Mouse (Mus musculus) stomach, postnatal 0 days (tissue): ENCODE data around the gene Plk3. TPM values are rescaled to one million over a fixed set of nuclear protein-coding genes. Genes with fewer than 3 reads are reported as not detected.
"Not testable (repeated sequence)": the region's sequence is repeated elsewhere in the genome, so short reads cannot be mapped to it uniquely, and the experiment has no call there.

ENCODE experiments used
- ATAC-seq: fragments of 200-750 bp; cut with Nextera tagmentation; 2 replicates; pipeline ENCODE4 v1.8.0; 2017; ENCODE audit not compliant: low FRiP score, low TSS enrichment
- DNase-seq: peaks from one replicate; pipeline ENCODE4 v3.0.0-alpha.2; 2016; ENCODE audit warnings: low spot score
- H3K27ac ChIP-seq: fragments of 300-500 bp; sonication (generic); replicated peaks from 2 replicates; pipeline ENCODE4 v1.5.1; 2014; ENCODE audit warnings: mild to moderate bottlenecking, control low read depth
- H3K27me3 ChIP-seq: fragments of 300-500 bp; sonication (generic); 2 replicates; pipeline ENCODE4 v1.6.1; 2014; ENCODE audit warnings: low read length; ENCODE audit not compliant: control insufficient read depth, insufficient read depth
- H3K36me3 ChIP-seq: fragments of 300-500 bp; sonication (generic); 2 replicates; pipeline ENCODE4 v1.6.1; 2014; ENCODE audit warnings: low read length, mixed read lengths; ENCODE audit not compliant: control insufficient read depth, insufficient read depth
- H3K4me1 ChIP-seq: fragments of 300-500 bp; sonication (generic); replicated peaks from 2 replicates; pipeline ENCODE4 v1.6.1; 2014; ENCODE audit warnings: antibody characterized with exemption; ENCODE audit not compliant: control insufficient read depth, insufficient read depth
- H3K4me2 ChIP-seq: fragments of 300-500 bp; sonication (generic); replicated peaks from 2 replicates; pipeline ENCODE4 v1.6.1; 2014; ENCODE audit warnings: low read depth, mild to moderate bottlenecking, control low read depth, moderate library complexity
- H3K4me3 ChIP-seq: fragments of 300-500 bp; sonication (generic); 2 replicates; pipeline ENCODE4 v1.5.1; 2014; ENCODE audit warnings: low read depth, low read length, control low read depth
- H3K9ac ChIP-seq: fragments of 300-500 bp; sonication (generic); 2 replicates; pipeline ENCODE4 v1.6.1; 2014; ENCODE audit warnings: mild to moderate bottlenecking, low read length, control low read depth, mixed read lengths
- H3K9me3 ChIP-seq: fragments of 300-500 bp; sonication (generic); 2 replicates; pipeline ENCODE4 v1.6.1; 2016; ENCODE audit warnings: low read length; ENCODE audit not compliant: control insufficient read depth
- CTCF ChIP-seq: IDR thresholded peaks from 2 replicates; pipeline ENCODE4 v1.5.1; 2016; ENCODE audit warnings: antibody characterized with exemption, low read depth, mild to moderate bottlenecking, moderate library complexity
- EP300 ChIP-seq: optimal IDR thresholded peaks from 2 replicates; pipeline ENCODE3; 2016; ENCODE audit warnings: antibody characterized with exemption
- WGBS: fragments of 180-500 bp; shearing (Covaris S2); extraction: QIAGEN DNeasy Blood & Tissue Kit; methylation state at CpG from one replicate; pipeline ENCODE4 v1.1.7; 2014; 5-methylcytosine and 5-hydroxymethylcytosine counted together
- polyA plus RNA-seq: library from polyadenylated mRNA; unstranded; fragments of >200 nt; fragmentation: Nextera tagmentation; extraction: Ambion mirVana; gene quantifications from 2 replicates; pipeline ENCODE4 v1.2.1, GENCODE M21; 2015

Plk3 gene
- polyA plus RNA-seq, result 18.1 and 18.7 TPM in 2 replicates

GRCm38 (mm10) chr4:117133817-117134600 is at the start of gene Plk3:
TSS of gene Plk3 (minus strand) at chr4:117133963.
- DNase-seq, result peak; percentile 98
- peak within 1 kb of the TSS; percentile 98 for H3K4me2 ChIP-seq
- ATAC-seq, result peak; percentile 83
- WGBS, result 1% methylated on average over 42 of the region's 48 CpGs
- no peaks in the 10 kb centered on the region for H3K4me1 ChIP-seq
- peak within 1 kb of the TSS; percentile 82 for H3K27ac ChIP-seq
- H3K9ac ChIP-seq, result peak within 1 kb of the TSS; percentile 89
- H3K27me3 ChIP-seq, result no peaks in the 10 kb centered on the region
- H3K9me3 ChIP-seq, result no peaks in the 10 kb centered on the region
- TF ChIP-seq EP300, result no peak
- peak; percentile 28; the same call in 1 of the 2 replicates for TF ChIP-seq CTCF
- H3K36me3 ChIP-seq, result 0 out of 2 replicates have a peak, but pooled peaks cover 6% of the 10 kb centered on the region
- peak within 1 kb of the TSS; percentile 80 for H3K4me3 ChIP-seq

- H3K27me3 ChIP-seq, H3K36me3 ChIP-seq, H3K4me1 ChIP-seq, ATAC-seq, H3K27ac ChIP-seq, H3K9me3 ChIP-seq, DNase-seq: not testable (repeated sequence)
- Histone ChIP-seq H3K9ac (peak overlapping the region; percentile 45; the same call in 1 of the 2 replicates), H3K4me3 (peak overlapping the region; percentile 58), H3K4me2 (peak overlapping the region; percentile 83)
- 10% methylated on average over 9 of the region's 9 CpGs for WGBS
These were observed 49.0 kb upstream of the Plk3 start for GRCm38 (mm10) chr4:117182759-117183096.

GRCm38 (mm10) chr4:117181863-117182758 is 48.3 kb upstream of the Plk3 start, which contains the start of gene Kif2c:
TSS of gene Kif2c (minus strand) at chr4:117182639.
- H3K27me3 ChIP-seq, result no peaks in the 10 kb centered on the region
- TF ChIP-seq EP300 (no peak), CTCF (no peak)

GRCm38 (mm10) chr4:117169936-117170335 is 36.2 kb upstream of the Plk3 start:
- no peak for DNase-seq
- 64% methylated on average over 5 of the region's 5 CpGs for WGBS
- Histone ChIP-seq H3K9ac (no peak overlapping the region), H3K4me1 (no peaks in the 10 kb centered on the region), H3K27ac (0 out of 2 replicates have a peak overlapping the region, but pooled peaks have one; percentile 24), H3K4me3 (no peak overlapping the region), H3K36me3 (peaks cover 10% of the 10 kb centered on the region; the same call in 1 of the 2 replicates), H3K9me3 (no peaks in the 10 kb centered on the region), H3K4me2 (no peak overlapping the region), H3K27me3 (no peaks in the 10 kb centered on the region)
- ATAC-seq, result no peak
- TF ChIP-seq EP300 (no peak), CTCF (no peak)

More at GRCm38 (mm10) chr4:117181863-117182758, 48.3 kb upstream of the Plk3 start, which contains the start of gene Kif2c:
- ATAC-seq (peak; percentile 97), DNase-seq (peak; percentile 93)
- H3K9me3 ChIP-seq, result no peaks in the 10 kb centered on the region
- peak within 1 kb of the TSS; percentile 83 for H3K4me2 ChIP-seq
- peak within 1 kb of the TSS; percentile 35; the same call in 1 of the 2 replicates for H3K27ac ChIP-seq
- peak within 1 kb of the TSS; percentile 58 for H3K4me3 ChIP-seq
- no peaks in the 10 kb centered on the region; the same call in 1 of the 2 replicates for H3K36me3 ChIP-seq
- H3K4me1 ChIP-seq, result no peaks in the 10 kb centered on the region
- peak within 1 kb of the TSS; percentile 47 for H3K9ac ChIP-seq
- under 1% methylated on average over 41 of the region's 42 CpGs for WGBS

- ATAC-seq, result no peak
- H3K4me1 ChIP-seq, result no peaks in the 10 kb centered on the region
- no peak for TF ChIP-seq CTCF
- no peak overlapping the region for H3K27ac ChIP-seq
- H3K4me2 ChIP-seq, result no peak overlapping the region
- 75% methylated on average over 4 of the region's 4 CpGs for WGBS
- H3K36me3 ChIP-seq, result no peaks in the 10 kb centered on the region; the same call in 1 of the 2 replicates
- no peaks in the 10 kb centered on the region for H3K9me3 ChIP-seq
- H3K27me3 ChIP-seq, result no peaks in the 10 kb centered on the region
- H3K4me3 ChIP-seq, result no peak overlapping the region
- DNase-seq, result no peak
- H3K9ac ChIP-seq, result no peak overlapping the region
These were observed 27.4 kb upstream of the Plk3 start for GRCm38 (mm10) chr4:117161183-117161582.
